Mouse (Mus musculus): ENCODE results near the gene Blm.

GRCm38 (mm10) chr7:80439032-80439760 is 95.7 kb downstream of the Blm start:
- TF ChIP-seq GATA1 (IDR thresholded peaks at IDR 0.05; ENCODE audit: borderline replicate concordance, low read length) (no peak), FLI1 (IDR thresholded peaks at IDR 0.05; ENCODE audit: low read length) (no peak)
